Mouse (Mus musculus) spleen, adult 2 months (tissue): ENCODE measurements around the gene Pacs2. TPM values are rescaled to one million over a fixed set of nuclear protein-coding genes. Genes with fewer than 3 reads are reported as not detected.

Source experiments
- DNase-seq, 2 experiments: peaks; one replicate each; pipeline versions ENCODE4 v3.0.0 to v3.0.0-alpha.2; 2012 to 2021; ENCODE audit warnings: low spot score in 2 of 2, low read depth in 1 of 2
- H3K27ac ChIP-seq: fragments of 200-500 bp; 2 replicates; pipeline ENCODE4 v1.5.1; 2012; ENCODE audit warnings: low read length, inconsistent platforms; ENCODE audit not compliant: insufficient read depth
- H3K27me3 ChIP-seq: fragments of 200-500 bp; 2 replicates; pipeline ENCODE4 v1.6.1; 2012; ENCODE audit warnings: mild to moderate bottlenecking, moderate library complexity, low read length, inconsistent platforms; ENCODE audit not compliant: control insufficient read depth, insufficient read depth
- H3K36me3 ChIP-seq: fragments of 200-500 bp; 2 replicates; pipeline ENCODE4 v1.6.1; 2012; ENCODE audit warnings: mild to moderate bottlenecking, low read length, inconsistent platforms; ENCODE audit not compliant: control insufficient read depth, insufficient read depth
- H3K4me1 ChIP-seq: fragments of 200-500 bp; 2 replicates; pipeline ENCODE4 v1.6.1; 2011; ENCODE audit warnings: inconsistent platforms; ENCODE audit not compliant: control insufficient read depth, insufficient read depth, insufficient read length
- H3K4me3 ChIP-seq: fragments of 200-500 bp; 2 replicates; pipeline ENCODE4 v1.5.1; 2011; ENCODE audit warnings: mild to moderate bottlenecking, inconsistent platforms; ENCODE audit not compliant: insufficient read depth, insufficient read length; ENCODE audit errors: extremely low read depth
- CTCF ChIP-seq: fragments of 200-500 bp; IDR thresholded peaks from 2 replicates; pipeline ENCODE4 v1.5.1; 2011; ENCODE audit warnings: mild to moderate bottlenecking, inconsistent platforms; ENCODE audit not compliant: insufficient read depth, insufficient read length, insufficient replicate concordance; ENCODE audit errors: extremely low read depth
- POLR2A ChIP-seq: fragments of 200-500 bp; IDR thresholded peaks from 2 replicates; pipeline ENCODE4 v1.6.1; 2011; ENCODE audit warnings: low read depth, low read length, inconsistent platforms
- WGBS: fragments of 180-500 bp; shearing (Covaris S2); methylation state at CpG from one replicate; pipeline ENCODE4 v1.1.7; 2018; 5-methylcytosine and 5-hydroxymethylcytosine counted together
- polyA plus RNA-seq: library from polyadenylated mRNA; depleted of rRNA; stranded (reverse); fragments of >200 nt; gene quantifications from 2 replicates; pipeline ENCODE4 v1.2.3, GENCODE M21; 2012

Pacs2 gene
- polyA plus RNA-seq, 1 experiment = 29.1 TPM

GRCm38 (mm10) chr12:113011702-113012360 lies 2.5 kb upstream of the Pacs2 start:
- Histone ChIP-seq H3K27ac (peak overlapping the region; percentile 16; the same call in 1 of the 2 replicates), H3K4me1 (peaks cover 10% of the 10 kb centered on the region), H3K27me3 (no peaks in the 10 kb centered on the region), H3K4me3 (no peak overlapping the region), H3K36me3 (no peaks in the 10 kb centered on the region)
- TF ChIP-seq CTCF (no peak), POLR2A (no peak)
- 62% methylated on average over 6 of the region's 6 CpGs for WGBS
- no peak for DNase-seq

GRCm38 (mm10) chr12:113012443-113012842 lies 1.9 kb upstream of the Pacs2 start:
- 31% methylated on average over 5 of the region's 5 CpGs for WGBS
- Histone ChIP-seq H3K27me3 (no peaks in the 10 kb centered on the region), H3K4me1 (peaks cover 10% of the 10 kb centered on the region)

GRCm38 (mm10) chr12:113013021-113013491 lies 1.3 kb upstream of the Pacs2 start:
- no peak for DNase-seq
- Histone ChIP-seq H3K27ac (peak overlapping the region; percentile 18; the same call in 1 of the 2 replicates), H3K4me1 (peaks cover 10% of the 10 kb centered on the region), H3K27me3 (no peaks in the 10 kb centered on the region), H3K4me3 (no peak overlapping the region), H3K36me3 (no peaks in the 10 kb centered on the region)
- 81% methylated on average over 3 of the region's 3 CpGs for WGBS
- TF ChIP-seq POLR2A (no peak), CTCF (no peak)

More at GRCm38 (mm10) chr12:113012443-113012842, 1.9 kb upstream of the Pacs2 start:
- Histone ChIP-seq H3K4me3 (no peak overlapping the region), H3K36me3 (no peaks in the 10 kb centered on the region), H3K27ac (peak overlapping the region; percentile 43)
- no peak for TF ChIP-seq CTCF
- no peak for TF ChIP-seq POLR2A
- no peak for DNase-seq

- H3K27ac ChIP-seq = peak overlapping the region; percentile 56
- peak in 1 of 2 experiments; percentile 30 for DNase-seq
- TF ChIP-seq CTCF (no peak), POLR2A (no peak)
- 3% methylated on average over 64 of the region's 64 CpGs for WGBS
- H3K36me3 ChIP-seq = no peaks in the 10 kb centered on the region; the same call in 1 of the 2 replicates
- peaks cover 10% of the 10 kb centered on the region for H3K4me1 ChIP-seq
- H3K27me3 ChIP-seq = no peaks in the 10 kb centered on the region
- peak overlapping the region; percentile 77 for H3K4me3 ChIP-seq
Observed at GRCm38 (mm10) chr12:113014561-113015556, 551 bp downstream of the Pacs2 start.

GRCm38 (mm10) chr12:113015956-113016355 lies 1.6 kb downstream of the Pacs2 start:
- 80% methylated on average over 4 of the region's 4 CpGs for WGBS
- no peaks in the 10 kb centered on the region for H3K27me3 ChIP-seq
- peaks cover 10% of the 10 kb centered on the region for H3K4me1 ChIP-seq
- DNase-seq = no peak
- H3K36me3 ChIP-seq = no peaks in the 10 kb centered on the region; the same call in 1 of the 2 replicates
- no peak overlapping the region for H3K4me3 ChIP-seq
- TF ChIP-seq CTCF (no peak), POLR2A (no peak)
- H3K27ac ChIP-seq = no peak overlapping the region

- no peak for DNase-seq
- H3K4me1 ChIP-seq = peaks cover 10% of the 10 kb centered on the region
- no peaks in the 10 kb centered on the region; the same call in 1 of the 2 replicates for H3K36me3 ChIP-seq
- no peaks in the 10 kb centered on the region for H3K27me3 ChIP-seq
- H3K27ac ChIP-seq = no peak overlapping the region
- WGBS = 63% methylated on average over 8 of the region's 8 CpGs
- no peak for TF ChIP-seq POLR2A
- no peak for TF ChIP-seq CTCF
- no peak overlapping the region for H3K4me3 ChIP-seq
Observed at GRCm38 (mm10) chr12:113016976-113017375, 2.7 kb downstream of the Pacs2 start.
